Mouse (Mus musculus) CH12.LX (cell line): ENCODE measurements around the gene Asprv1. TPM values are rescaled to one million over a fixed set of nuclear protein-coding genes. Genes with fewer than 3 reads are reported as not detected.

Source experiments
- DNase-seq: peaks from one replicate; pipeline ENCODE4 v3.0.0-alpha.2; 2013; ENCODE audit errors: extremely low read depth
- H3K27ac ChIP-seq: 2 replicates; pipeline ENCODE4 v1.5.1; 2012; ENCODE audit warnings: low read depth, mild to moderate bottlenecking, control low read depth, moderate library complexity; ENCODE audit not compliant: insufficient read depth
- H3K27me3 ChIP-seq: replicated peaks from 2 replicates; pipeline ENCODE3; 2012; ENCODE audit warnings: inconsistent platforms
- H3K36me3 ChIP-seq, 2 experiments: replicated peaks in 1 of 2; 2 replicates each; pipeline versions ENCODE3 to v1.6.1; 2012; ENCODE audit warnings: inconsistent platforms in 1 of 2, low read length in 1 of 2, mild to moderate bottlenecking in 1 of 2, mixed read lengths in 1 of 2, moderate library complexity in 1 of 2; ENCODE audit not compliant: control insufficient read depth in 1 of 2, insufficient read depth in 1 of 2
- H3K4me1 ChIP-seq, 2 experiments: 2 replicates each; pipeline ENCODE4 v1.6.1; 2012; ENCODE audit warnings: inconsistent platforms in 1 of 2, moderate library complexity in 1 of 2; ENCODE audit not compliant: insufficient read depth in 2 of 2, control insufficient read depth in 1 of 2
- H3K4me2 ChIP-seq: 2 replicates; pipeline ENCODE4 v1.6.1; 2012; ENCODE audit warnings: low read depth, mild to moderate bottlenecking, control low read depth; ENCODE audit not compliant: poor library complexity, insufficient read depth, severe bottlenecking
- H3K4me3 ChIP-seq, 3 experiments: fragments of 150-350 bp in 1 of 3; sonication (generic) in 1 of 3; replicated peaks in 1 of 3; 2 replicates each; pipeline versions ENCODE3 to v1.5.1; 2011 to 2012; ENCODE audit warnings: low read depth in 2 of 3, low read length in 2 of 3, mild to moderate bottlenecking in 2 of 3, moderate library complexity in 2 of 3, control low read depth in 1 of 3, improper control_type of control experiment in 1 of 3, inconsistent platforms in 1 of 3, mixed read lengths in 1 of 3; ENCODE audit not compliant: poor library complexity in 1 of 3
- H3K79me2 ChIP-seq: replicated peaks from 2 replicates; pipeline ENCODE4 v1.6.1; 2012; ENCODE audit warnings: mild to moderate bottlenecking, moderate library complexity; ENCODE audit not compliant: control insufficient read depth, poor library complexity, insufficient read depth, severe bottlenecking; ENCODE audit errors: extremely low read depth
- H3K9ac ChIP-seq: 2 replicates; pipeline ENCODE4 v1.6.1; 2012; ENCODE audit warnings: low read depth, mild to moderate bottlenecking, control low read depth, moderate library complexity; ENCODE audit not compliant: insufficient read depth
- H3K9me3 ChIP-seq: replicated peaks from 2 replicates; pipeline ENCODE3; 2012; ENCODE audit warnings: low read length, inconsistent platforms, mixed read lengths
- CHD1 ChIP-seq: IDR thresholded peaks from 2 replicates; pipeline ENCODE4 v1.6.1; 2012; ENCODE audit warnings: low read depth, low read length, improper control_type of control experiment, inconsistent platforms
- CTCF ChIP-seq, 2 experiments: IDR thresholded peaks in 1 of 2; conservative IDR thresholded peaks in 1 of 2; 2 replicates each; pipeline ENCODE4 v1.5.1; 2011 to 2012; ENCODE audit warnings: low read depth in 2 of 2, low read length in 2 of 2, improper control_type of control experiment in 1 of 2, inconsistent platforms in 1 of 2, mild to moderate bottlenecking in 1 of 2, moderate library complexity in 1 of 2
- E2F4 ChIP-seq: IDR thresholded peaks from 2 replicates; pipeline ENCODE4 v1.6.1; 2011; ENCODE audit warnings: low read depth, low read length, improper control_type of control experiment; ENCODE audit not compliant: insufficient replicate concordance
- ELF1 ChIP-seq: IDR thresholded peaks from 2 replicates; pipeline ENCODE4 v1.6.1; 2014; ENCODE audit warnings: low read depth, mild to moderate bottlenecking, inconsistent platforms, low read length, improper control_type of control experiment
- HCFC1 ChIP-seq: IDR thresholded peaks from 2 replicates; pipeline ENCODE4 v1.6.1; 2012; ENCODE audit warnings: low read depth, mild to moderate bottlenecking, inconsistent platforms, low read length, improper control_type of control experiment
- IRF4 ChIP-seq: IDR thresholded peaks from 2 replicates; pipeline ENCODE4 v1.6.1; 2014; ENCODE audit warnings: low read depth, mild to moderate bottlenecking, inconsistent platforms, low read length, improper control_type of control experiment
- JUN ChIP-seq: IDR thresholded peaks from 2 replicates; pipeline ENCODE4 v1.6.1; 2011; ENCODE audit warnings: low read depth, mild to moderate bottlenecking, low read length, improper control_type of control experiment, moderate library complexity; ENCODE audit not compliant: insufficient read depth
- MAFK ChIP-seq: IDR thresholded peaks from 2 replicates; pipeline ENCODE4 v1.6.1; 2011; ENCODE audit warnings: low read length, improper control_type of control experiment; ENCODE audit not compliant: insufficient replicate concordance
- MAZ ChIP-seq: IDR thresholded peaks from 2 replicates; pipeline ENCODE4 v1.6.1; 2012; ENCODE audit warnings: low read depth, mild to moderate bottlenecking, inconsistent platforms, low read length, improper control_type of control experiment, moderate library complexity
- MXI1 ChIP-seq: IDR thresholded peaks from 2 replicates; pipeline ENCODE4 v1.6.1; 2011; ENCODE audit warnings: mild to moderate bottlenecking, low read depth, low read length, improper control_type of control experiment
- MYC ChIP-seq: IDR thresholded peaks from 2 replicates; pipeline ENCODE4 v1.6.1; 2011; ENCODE audit warnings: low read depth, mild to moderate bottlenecking, improper control_type of control experiment, low read length
- NELFE ChIP-seq: IDR thresholded peaks from 2 replicates; pipeline ENCODE4 v1.6.1; 2011; ENCODE audit warnings: low read depth, low read length, improper control_type of control experiment
- SIN3A ChIP-seq: IDR thresholded peaks from 2 replicates; pipeline ENCODE4 v1.6.1; 2012; ENCODE audit warnings: low read length, improper control_type of control experiment, inconsistent platforms
- USF2 ChIP-seq: conservative IDR thresholded peaks from 2 replicates; pipeline ENCODE4 v1.6.1; 2011; ENCODE audit warnings: low read depth, low read length, improper control_type of control experiment
- ZC3H11A ChIP-seq: IDR thresholded peaks from 2 replicates; pipeline ENCODE4 v1.6.1; 2012; ENCODE audit warnings: low read depth, mild to moderate bottlenecking, inconsistent platforms, low read length, improper control_type of control experiment
- ZKSCAN1 ChIP-seq: IDR thresholded peaks from 2 replicates; pipeline ENCODE4 v1.6.1; 2012; ENCODE audit warnings: low read depth, inconsistent platforms, low read length, improper control_type of control experiment, borderline replicate concordance
- ZMIZ1 ChIP-seq: IDR thresholded peaks from 2 replicates; pipeline ENCODE4 v1.6.1; 2012; ENCODE audit warnings: low read depth, mild to moderate bottlenecking, inconsistent platforms, low read length, improper control_type of control experiment
- dilution Hi-C: fragments of 300-500 bp; cut with MboI; formaldehyde crosslinking; loops from 2 replicates; pipeline ENCODE4 v1.14.3; 2020; ENCODE audit warnings: low sequenced_read_pairs; ENCODE audit not compliant: extremely low pct_unique_long_range_greater_than_20kb, extremely low pct_ligation_motif_present
- in situ Hi-C: fragments of 300-500 bp; cut with MboI; formaldehyde crosslinking; loops from 3 replicates; pipeline ENCODE4 v1.14.3; 2019; ENCODE audit warnings: low sequenced_read_pairs, low pct_ligation_motif_present, low pct_unique_long_range_greater_than_20kb, mixed read lengths
- polyA plus RNA-seq: library from polyadenylated mRNA; unstranded; fragments of >175 nt; gene quantifications from 2 replicates; pipeline ENCODE4 v1.2.1, GENCODE M21; 2012; ENCODE audit warnings: low read depth; ENCODE audit not compliant: insufficient read length
- total RNA-seq, 2 experiments: library from RNA; depleted of rRNA; stranded (reverse); fragments of 300-350 nt in 1 of 2; fragments of >200 nt in 1 of 2; gene quantifications; 2 replicates each; pipeline ENCODE4 v1.2.3; 2012 to 2014

The Asprv1 gene
- total RNA-seq (2012; rRNA removed): 0.13 TPM in 1 of 2 replicates, not detected in the other
- total RNA-seq (2014; rRNA removed): 0.24 TPM in 1 of 2 replicates, not detected in the other
- polyA plus RNA-seq: 0.16 TPM in 1 of 2 replicates, not detected in the other

- dilution Hi-C loops: no loop called here
- H3K4me3 ChIP-seq: no peak within 1 kb of the TSS
- H3K4me1 ChIP-seq: peaks cover 0 to 6% of the 10 kb centered on the region in 2 experiments; a peak in 1 of 4 replicates
- H3K79me2 ChIP-seq: no peaks in the 10 kb centered on the region
- no peak within 1 kb of the TSS for H3K27ac ChIP-seq
- TF ChIP-seq ELF1: no peak
- no peak for TF ChIP-seq MAFK
- TF ChIP-seq CHD1: no peak
- no peak for TF ChIP-seq JUN
- no peak for TF ChIP-seq ZC3H11A
- no peak for TF ChIP-seq NELFE
- H3K27me3 ChIP-seq: peaks cover 9% of the 10 kb centered on the region
- DNase-seq: no peak
- no peaks in the 10 kb centered on the region for H3K36me3 ChIP-seq
- no peak within 1 kb of the TSS for H3K9ac ChIP-seq
- H3K4me2 ChIP-seq: no peak within 1 kb of the TSS
- no peaks in the 10 kb centered on the region for H3K9me3 ChIP-seq
- in situ Hi-C loops: no loop called here
Observed at GRCm38 (mm10) chr6:86627946-86628345, at the start of gene Asprv1. Gene Asprv1, plus strand, starts transcription at chr6:86628164.

DNA sequence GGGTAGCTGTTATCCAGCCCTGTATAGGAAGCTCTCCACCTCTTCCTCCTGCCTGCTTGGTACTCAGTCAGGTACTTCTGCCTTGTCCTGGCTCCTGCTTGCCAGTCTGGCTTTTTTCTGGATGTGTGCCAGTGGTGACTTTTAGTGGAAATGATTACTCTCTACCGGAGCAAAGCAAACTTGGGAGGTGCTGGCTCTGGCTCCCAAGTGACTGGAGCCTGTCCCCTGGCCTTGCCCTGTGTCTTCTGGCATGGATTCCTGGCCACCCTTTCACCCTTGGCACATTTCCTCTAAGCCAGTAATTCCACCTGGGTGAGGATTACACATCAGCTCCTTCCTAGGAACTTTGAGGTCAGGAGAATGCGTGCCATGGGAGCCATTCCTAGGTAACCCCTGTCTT is 49.6 kb upstream of the Asprv1 start:
- Histone ChIP-seq H3K4me1 (peaks cover 3 to 33% of the 10 kb centered on the region in 2 experiments), H3K79me2 (no peaks in the 10 kb centered on the region), H3K4me2 (no peak overlapping the region), H3K27me3 (no peaks in the 10 kb centered on the region), H3K9ac (no peak overlapping the region), H3K9me3 (no peaks in the 10 kb centered on the region), H3K36me3 (no peaks in the 10 kb centered on the region), H3K4me3 (no peak overlapping the region), H3K27ac (no peak overlapping the region)
- no peak for DNase-seq
- in situ Hi-C loops: no loop called here
- dilution Hi-C loops: no loop called here
- TF ChIP-seq MAZ (no peak), CHD1 (no peak), E2F4 (no peak), ZMIZ1 (no peak), CTCF (conservative IDR thresholded peaks at IDR 0.05 in 1 of 2, IDR thresholded peaks at IDR 0.05 in 1 of 2; ENCODE audit: low read depth in 2 of 2, low read length in 2 of 2) (no peak), ZKSCAN1 (no peak), HCFC1 (no peak), ZC3H11A (no peak), USF2 (no peak), SIN3A (no peak), MYC (no peak), MXI1 (no peak), IRF4 (no peak)
